Mouse (Mus musculus) cerebellum, adult 9-10 months (tissue): ENCODE data around the gene Pdlim7.

Experiments
- DNase-seq: peaks from one replicate; pipeline ENCODE4 v3.0.0; 2022

Gene Pdlim7

GRCm38 (mm10) chr13:55484520-55485088 is 28.9 kb downstream of the Pdlim7 start:
- no peak for DNase-seq

GRCm38 (mm10) chr13:55483593-55483992 is 29.9 kb downstream of the Pdlim7 start:
- DNase-seq = no peak

- DNase-seq = no peak
These were observed 30.4 kb downstream of the Pdlim7 start for GRCm38 (mm10) chr13:55483071-55483470.

GRCm38 (mm10) chr13:55482542-55482941 is 30.9 kb downstream of the Pdlim7 start:
- no peak for DNase-seq

GRCm38 (mm10) chr13:55479929-55480328 is 33.5 kb downstream of the Pdlim7 start:
- no peak for DNase-seq

GRCm38 (mm10) chr13:55479008-55479407 is 34.5 kb downstream of the Pdlim7 start:
- no peak for DNase-seq

GRCm38 (mm10) chr13:55478036-55478435 is 35.4 kb downstream of the Pdlim7 start:
- no peak for DNase-seq

- no peak for DNase-seq
These were observed 36.0 kb downstream of the Pdlim7 start for GRCm38 (mm10) chr13:55477492-55477891.

- DNase-seq = no peak
These were observed 37.2 kb downstream of the Pdlim7 start for GRCm38 (mm10) chr13:55476256-55476655.

- no peak for DNase-seq
These were observed 37.7 kb downstream of the Pdlim7 start for GRCm38 (mm10) chr13:55475750-55476149.

GRCm38 (mm10) chr13:55474621-55475069 is 38.8 kb downstream of the Pdlim7 start:
- DNase-seq = peak; percentile 54

- DNase-seq = no peak
These were observed 39.5 kb downstream of the Pdlim7 start for GRCm38 (mm10) chr13:55473961-55474360.

GRCm38 (mm10) chr13:55473076-55473831 is 40.2 kb downstream of the Pdlim7 start:
- DNase-seq = no peak

GRCm38 (mm10) chr13:55472132-55473022 is 41.1 kb downstream of the Pdlim7 start:
- peak; percentile 62 for DNase-seq

GRCm38 (mm10) chr13:55471819-55472131 is 41.7 kb downstream of the Pdlim7 start:
- DNase-seq = no peak

GRCm38 (mm10) chr13:55471156-55471818 is 42.2 kb downstream of the Pdlim7 start:
- peak; percentile 81 for DNase-seq

- peak; percentile 91 for DNase-seq
These were observed 43.1 kb downstream of the Pdlim7 start for GRCm38 (mm10) chr13:55470372-55470771.

- DNase-seq = no peak
These were observed 44.5 kb downstream of the Pdlim7 start for GRCm38 (mm10) chr13:55468851-55469560.

- DNase-seq = no peak
These were observed 47.5 kb downstream of the Pdlim7 start for GRCm38 (mm10) chr13:55465830-55466440.

- no peak for DNase-seq
These were observed 48.3 kb downstream of the Pdlim7 start for GRCm38 (mm10) chr13:55465184-55465583.

GRCm38 (mm10) chr13:55464027-55464884 is 49.2 kb downstream of the Pdlim7 start, which contains the start of gene Prr7:
Gene Prr7 (plus strand): TSS chr13:55464267.
- no peak for DNase-seq
